Mouse (Mus musculus) adrenal gland, postnatal 36 days (tissue): Measurements from ENCODE around the gene Sestd1. TPM values are rescaled to one million over a fixed set of nuclear protein-coding genes. Genes with fewer than 3 reads are reported as not detected.
A peak's percentile ranks its signal among the peaks of the same experiment; 100 is the strongest.

Experiments
- DNase-seq, 2 experiments: peaks; one replicate each; pipeline ENCODE4 v3.0.0; 2021; ENCODE audit warnings: mixed read lengths in 1 of 2
- long read RNA-seq, 2 experiments: library from polyadenylated mRNA; stranded (forward); transcript quantifications; one replicate each; pipeline ENCODE4 v2.0.0; 2021; ENCODE audit warnings: borderline sequencing depth in 2 of 2
- total RNA-seq, 2 experiments: library from RNA; stranded (reverse); gene quantifications; 2 replicates each; pipeline ENCODE4 v1.2.3; 2021

Gene Sestd1
- 10 to 100 TPM; 13.0 to 20.6 TPM for total RNA-seq
- long read RNA-seq, experiment 1, full-length matches to known transcripts, result 8 of 14 reads
- long read RNA-seq, experiment 1, partial matches to known transcripts, result 1 of 14 reads
- long read RNA-seq, experiment 1, other reads (novel, unspliced or antisense), result 5 of 14 reads
- long read RNA-seq, experiment 2, partial matches to known transcripts, result 2 of 8 reads
- long read RNA-seq, experiment 2, other reads (novel, unspliced or antisense), result 3 of 8 reads

GRCm38 (mm10) chr2:77280512-77281409 is at the start of gene Sestd1:
Sestd1 (minus strand) TSS chr2:77280592.
- peak; percentile 80 to 88 for DNase-seq

- DNase-seq, result no peak
Measured at GRCm38 (mm10) chr2:77327246-77327645, 46.9 kb upstream of the Sestd1 start.

- no peak for DNase-seq
Measured at GRCm38 (mm10) chr2:77323739-77324138, 43.3 kb upstream of the Sestd1 start.

- DNase-seq, result no peak
Measured at GRCm38 (mm10) chr2:77323156-77323555, 42.8 kb upstream of the Sestd1 start.

- DNase-seq, result no peak
Measured at GRCm38 (mm10) chr2:77319196-77319595, 38.8 kb upstream of the Sestd1 start.

GRCm38 (mm10) chr2:77316961-77317360 is 36.6 kb upstream of the Sestd1 start:
- DNase-seq, result no peak

GRCm38 (mm10) chr2:77313846-77314245 is 33.5 kb upstream of the Sestd1 start:
- no peak for DNase-seq

- DNase-seq, result no peak
Measured at GRCm38 (mm10) chr2:77312616-77313015, 32.2 kb upstream of the Sestd1 start.

- DNase-seq, result peak; percentile 77 to 79
Measured at GRCm38 (mm10) chr2:77309313-77309712, 28.9 kb upstream of the Sestd1 start.

GRCm38 (mm10) chr2:77304494-77304893 is 24.1 kb upstream of the Sestd1 start:
- DNase-seq, result no peak

GRCm38 (mm10) chr2:77303716-77304115 is 23.3 kb upstream of the Sestd1 start:
- no peak for DNase-seq

GRCm38 (mm10) chr2:77302655-77303348 is 22.4 kb upstream of the Sestd1 start:
- DNase-seq, result no peak

GRCm38 (mm10) chr2:77301687-77302389 is 21.4 kb upstream of the Sestd1 start:
- DNase-seq, result no peak

- no peak for DNase-seq
Measured at GRCm38 (mm10) chr2:77289701-77290100, 9.3 kb upstream of the Sestd1 start.

GRCm38 (mm10) chr2:77286755-77287154 is 6.4 kb upstream of the Sestd1 start:
- DNase-seq, result no peak

GRCm38 (mm10) chr2:77284281-77284899 is 4.0 kb upstream of the Sestd1 start:
- DNase-seq, result peak; percentile 49 to 53

- DNase-seq, result peak; percentile 24 to 33
Measured at GRCm38 (mm10) chr2:77279861-77280511, 406 bp downstream of the Sestd1 start.

GRCm38 (mm10) chr2:77277272-77277671 is 3.1 kb downstream of the Sestd1 start:
- no peak for DNase-seq

- no peak for DNase-seq
Measured at GRCm38 (mm10) chr2:77275851-77276250, 4.5 kb downstream of the Sestd1 start.

- DNase-seq, result peak; percentile 56 to 62
Measured at GRCm38 (mm10) chr2:77274976-77275641, 5.3 kb downstream of the Sestd1 start.
